Mouse (Mus musculus): Measurements from ENCODE around the gene Zfp646. TPM values are rescaled to one million over a fixed set of nuclear protein-coding genes. Genes with fewer than 3 reads are reported as not detected.

Gene Zfp646
- polyA plus RNA-seq, 1 experiment, result 18.4 TPM

DNA sequence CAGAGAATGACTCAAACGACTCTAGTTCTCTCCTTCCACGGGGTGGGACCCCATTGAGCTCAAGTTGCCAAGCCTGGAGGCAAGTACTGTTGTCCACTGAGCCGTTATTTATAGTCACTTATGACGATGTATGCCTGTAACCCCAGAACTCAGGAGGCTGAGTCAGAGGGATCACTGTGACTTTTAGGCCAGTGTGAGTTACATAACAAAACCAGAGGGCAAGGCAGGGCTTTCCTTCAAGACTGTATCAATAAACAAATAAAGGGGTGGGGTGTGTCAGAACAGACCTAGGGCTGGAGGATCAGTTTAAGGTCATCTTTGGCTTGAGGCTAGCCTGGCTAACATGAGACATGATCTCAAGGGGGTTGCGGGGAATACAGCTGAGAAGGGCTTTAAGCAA lies 25.1 kb upstream of the Zfp646 start:
- TF ChIP-seq POLR2A (IDR thresholded peaks at IDR 0.05; ENCODE audit: low read depth, low read length) (no peak), CTCF (IDR thresholded peaks at IDR 0.05; ENCODE audit: borderline replicate concordance, insufficient read depth, low read length) (no peak)
- peaks cover 6% of the 10 kb centered on the region for H3K4me1 ChIP-seq (ENCODE audit: control insufficient read depth, insufficient read depth, low read length)
- no peak overlapping the region for H3K4me3 ChIP-seq (ENCODE audit: insufficient read depth, low read length)
- H3K27ac ChIP-seq (ENCODE audit: insufficient read depth, low read length), result peak overlapping the region; percentile 43; the same call in 1 of the 2 replicates

DNA sequence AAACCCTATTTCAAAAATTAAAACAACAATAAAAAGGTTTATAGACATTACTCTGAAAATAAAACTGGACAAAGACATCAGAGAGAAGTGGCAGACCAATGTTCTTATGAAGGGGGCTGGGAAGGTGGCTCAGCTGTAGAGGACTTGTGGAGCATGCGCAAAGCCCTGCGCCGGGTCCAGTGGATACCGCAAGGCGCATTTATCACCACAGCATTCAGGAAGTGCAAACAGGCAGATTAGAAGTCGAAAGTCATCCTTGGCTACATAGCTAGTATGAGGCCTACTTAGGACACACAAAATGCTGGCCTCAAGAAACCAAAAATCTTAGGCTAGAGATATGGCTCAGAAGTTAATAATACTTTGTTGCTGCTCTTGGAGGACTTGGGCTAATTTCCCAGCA lies 17.8 kb upstream of the Zfp646 start:
- H3K4me3 ChIP-seq (ENCODE audit: insufficient read depth, low read length), result no peak overlapping the region
- no peak for TF ChIP-seq POLR2A (IDR thresholded peaks at IDR 0.05; ENCODE audit: low read depth, low read length)
- no peak for TF ChIP-seq CTCF (IDR thresholded peaks at IDR 0.05; ENCODE audit: borderline replicate concordance, insufficient read depth, low read length)
- no peaks in the 10 kb centered on the region for H3K4me1 ChIP-seq (ENCODE audit: control insufficient read depth, insufficient read depth, low read length)
- H3K27ac ChIP-seq (ENCODE audit: insufficient read depth, low read length), result no peak overlapping the region

DNA sequence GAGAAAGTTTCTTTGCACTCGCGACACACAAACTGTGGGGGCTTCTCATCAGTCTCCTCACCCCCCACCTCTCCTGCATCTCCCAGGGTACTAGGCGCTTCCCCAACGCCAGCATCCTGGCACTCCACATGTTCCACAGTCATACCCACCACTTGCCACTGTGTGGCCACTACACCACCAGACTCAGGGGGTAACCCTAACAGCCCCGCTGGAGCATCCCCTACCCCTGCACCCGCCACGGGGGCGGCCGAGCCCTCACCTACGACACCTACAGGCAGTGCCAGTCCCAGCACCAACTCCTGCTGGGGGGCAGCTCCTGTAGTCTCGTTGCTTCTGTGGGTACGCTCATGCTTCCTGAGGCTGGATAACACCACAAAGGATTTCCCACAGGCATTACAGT lies 9.6 kb upstream of the Zfp646 start:
- H3K4me1 ChIP-seq (ENCODE audit: control insufficient read depth, insufficient read depth, low read length), result 0 out of 2 replicates have a peak, but pooled peaks cover 9% of the 10 kb centered on the region
- H3K27ac ChIP-seq (ENCODE audit: insufficient read depth, low read length), result no peak overlapping the region
- TF ChIP-seq CTCF (IDR thresholded peaks at IDR 0.05; ENCODE audit: borderline replicate concordance, insufficient read depth, low read length), result no peak
- TF ChIP-seq POLR2A (IDR thresholded peaks at IDR 0.05; ENCODE audit: low read depth, low read length), result no peak
- H3K4me3 ChIP-seq (ENCODE audit: insufficient read depth, low read length), result no peak overlapping the region

DNA sequence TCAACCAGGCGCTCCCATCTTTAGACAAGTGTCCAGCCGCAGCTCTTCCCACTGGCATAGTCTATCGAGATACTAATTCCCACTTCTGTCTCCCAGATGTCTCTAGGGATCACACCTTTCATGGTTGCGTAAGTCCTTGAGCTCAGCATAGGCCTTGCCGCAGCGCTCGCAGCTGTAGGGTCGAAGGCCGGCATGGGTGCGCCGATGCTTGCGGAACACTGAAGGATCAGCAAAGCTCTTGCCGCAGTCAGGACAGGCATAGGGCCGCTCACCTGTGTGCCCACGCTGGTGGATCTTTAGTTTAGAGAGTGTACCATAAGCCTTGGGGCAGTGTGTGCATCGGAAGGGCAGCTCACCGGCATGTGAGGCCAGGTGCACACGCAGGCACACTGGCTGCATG lies 8.4 kb upstream of the Zfp646 start:
- TF ChIP-seq POLR2A (IDR thresholded peaks at IDR 0.05; ENCODE audit: low read depth, low read length) (no peak), CTCF (IDR thresholded peaks at IDR 0.05; ENCODE audit: borderline replicate concordance, insufficient read depth, low read length) (no peak)
- H3K4me3 ChIP-seq (ENCODE audit: insufficient read depth, low read length), result no peak overlapping the region
- no peak overlapping the region for H3K27ac ChIP-seq (ENCODE audit: insufficient read depth, low read length)
- H3K4me1 ChIP-seq (ENCODE audit: control insufficient read depth, insufficient read depth, low read length), result 0 out of 2 replicates have a peak, but pooled peaks cover 9% of the 10 kb centered on the region

DNA sequence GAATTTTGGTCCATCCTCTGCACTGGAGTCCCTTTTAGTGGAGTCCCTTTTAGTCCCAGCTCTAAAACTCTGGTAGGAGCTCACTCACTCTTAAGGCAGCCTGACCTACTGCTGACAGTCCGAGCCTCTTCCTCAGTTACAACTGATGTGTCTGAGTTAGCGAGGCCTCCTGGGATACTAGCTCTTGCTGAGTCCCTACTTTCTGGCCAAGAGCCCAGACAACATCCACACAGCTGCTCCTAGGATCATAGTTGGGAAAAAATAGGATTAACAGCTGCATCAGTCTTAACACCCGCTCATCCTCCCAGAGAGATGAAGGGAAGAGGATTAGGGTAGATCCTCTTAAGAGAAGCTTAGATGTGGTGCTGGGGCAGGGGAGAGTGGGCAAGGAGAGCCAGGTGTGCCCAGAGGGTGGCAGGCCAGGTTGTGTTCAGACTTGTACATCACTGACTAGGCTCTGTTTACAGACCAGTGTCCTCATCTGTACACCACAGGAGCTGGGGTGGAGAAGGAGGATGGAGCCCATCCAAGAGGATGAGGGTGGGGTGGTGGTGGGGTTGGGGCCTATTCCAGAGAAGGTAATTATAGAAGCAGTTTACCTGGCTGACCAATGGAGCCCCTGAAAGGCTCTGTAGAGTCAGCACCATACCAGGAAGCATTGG lies 6.7 kb upstream of the Zfp646 start:
- TF ChIP-seq POLR2A (IDR thresholded peaks at IDR 0.05; ENCODE audit: low read depth, low read length), result no peak
- H3K4me3 ChIP-seq (ENCODE audit: insufficient read depth, low read length), result no peak overlapping the region
- 0 out of 2 replicates have a peak, but pooled peaks cover 9% of the 10 kb centered on the region for H3K4me1 ChIP-seq (ENCODE audit: control insufficient read depth, insufficient read depth, low read length)
- H3K27ac ChIP-seq (ENCODE audit: insufficient read depth, low read length), result 0 out of 2 replicates have a peak overlapping the region, but pooled peaks have one; percentile 24

DNA sequence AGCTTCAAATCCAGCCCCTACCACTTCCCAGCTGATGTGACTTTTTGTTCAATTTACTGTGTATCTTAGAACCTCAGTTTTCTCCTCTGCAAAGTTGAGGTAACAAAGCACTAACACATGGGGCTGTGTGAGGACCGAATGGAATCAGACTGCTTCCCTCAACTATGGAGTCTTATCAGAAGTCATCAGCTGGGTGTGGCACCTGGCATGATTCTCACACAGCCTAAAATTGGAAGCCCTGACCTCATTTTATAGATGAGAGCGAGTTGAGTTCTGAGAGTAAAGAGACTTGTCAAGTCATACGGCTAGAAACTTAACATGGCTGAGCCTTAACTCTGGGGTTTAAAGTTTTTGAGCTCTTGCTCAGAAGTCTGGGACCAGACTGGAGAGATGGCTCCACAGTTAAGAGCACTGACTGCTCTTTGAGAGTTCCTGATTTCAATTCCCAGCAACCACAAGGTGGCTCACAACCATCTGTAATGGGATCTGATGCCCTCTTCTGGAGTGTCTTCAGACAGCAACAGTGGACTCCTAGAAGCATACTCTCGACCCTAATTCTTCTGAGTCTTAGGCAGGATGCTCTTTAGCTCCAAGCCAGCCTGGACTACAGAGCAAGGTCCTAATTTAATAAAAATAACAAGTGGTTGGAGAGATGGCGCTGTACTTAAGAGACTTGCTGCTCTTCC lies 5.7 kb upstream of the Zfp646 start:
- TF ChIP-seq POLR2A (IDR thresholded peaks at IDR 0.05; ENCODE audit: low read depth, low read length), result no peak
- Histone ChIP-seq H3K4me3 (ENCODE audit: insufficient read depth, low read length) (no peak overlapping the region), H3K4me1 (ENCODE audit: control insufficient read depth, insufficient read depth, low read length) (0 out of 2 replicates have a peak, but pooled peaks cover 9% of the 10 kb centered on the region), H3K27ac (ENCODE audit: insufficient read depth, low read length) (no peak overlapping the region; the same call in 1 of the 2 replicates)

DNA sequence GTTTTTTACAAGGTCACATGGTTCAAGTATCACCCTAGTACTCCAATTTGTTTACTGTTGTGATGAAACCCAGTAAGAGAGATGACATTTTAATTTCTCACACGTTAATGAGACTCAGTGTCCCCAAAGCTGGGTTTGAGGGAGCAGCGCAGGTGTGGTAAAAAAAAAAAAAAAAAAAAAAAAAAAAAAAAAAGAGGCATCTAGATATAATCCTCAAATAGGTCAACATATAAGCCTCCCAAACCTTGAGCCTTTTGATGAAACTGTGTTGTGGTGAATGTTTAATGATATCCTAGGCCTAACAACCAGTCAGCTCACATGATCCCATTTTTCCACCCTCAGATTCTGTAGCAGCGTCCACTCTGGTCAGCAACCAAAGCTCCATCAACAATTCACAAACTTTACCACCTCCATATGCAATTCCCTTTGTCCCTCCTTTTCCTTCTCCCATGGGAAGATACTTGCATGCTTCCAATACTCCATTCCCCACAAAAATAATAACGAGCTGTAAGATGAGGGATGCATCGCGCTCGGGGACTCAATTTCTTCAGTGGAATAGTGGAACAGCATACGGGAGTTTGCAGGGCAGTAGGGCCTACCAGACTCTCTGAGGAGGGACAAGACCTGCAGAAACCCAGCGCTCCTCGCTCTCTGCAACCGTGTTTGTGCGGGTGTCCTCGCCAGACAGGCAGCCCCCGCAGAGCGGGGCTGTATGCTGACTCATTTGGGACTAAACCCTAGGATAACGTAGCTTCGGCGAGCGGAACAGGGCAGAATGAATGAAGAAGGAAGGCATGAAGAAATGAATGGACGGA lies 1.0 kb upstream of the Zfp646 start:
- H3K4me3 ChIP-seq (ENCODE audit: insufficient read depth, low read length), result peak overlapping the region; percentile 95
- H3K27ac ChIP-seq (ENCODE audit: insufficient read depth, low read length), result peak overlapping the region; percentile 86
- H3K4me1 ChIP-seq (ENCODE audit: control insufficient read depth, insufficient read depth, low read length), result peaks cover 4% of the 10 kb centered on the region; the same call in 1 of the 2 replicates
- TF ChIP-seq POLR2A (IDR thresholded peaks at IDR 0.05; ENCODE audit: low read depth, low read length) (0 out of 2 replicates have a peak, but pooled peaks have one; percentile 39), CTCF (IDR thresholded peaks at IDR 0.05; ENCODE audit: borderline replicate concordance, insufficient read depth, low read length) (no peak)

DNA sequence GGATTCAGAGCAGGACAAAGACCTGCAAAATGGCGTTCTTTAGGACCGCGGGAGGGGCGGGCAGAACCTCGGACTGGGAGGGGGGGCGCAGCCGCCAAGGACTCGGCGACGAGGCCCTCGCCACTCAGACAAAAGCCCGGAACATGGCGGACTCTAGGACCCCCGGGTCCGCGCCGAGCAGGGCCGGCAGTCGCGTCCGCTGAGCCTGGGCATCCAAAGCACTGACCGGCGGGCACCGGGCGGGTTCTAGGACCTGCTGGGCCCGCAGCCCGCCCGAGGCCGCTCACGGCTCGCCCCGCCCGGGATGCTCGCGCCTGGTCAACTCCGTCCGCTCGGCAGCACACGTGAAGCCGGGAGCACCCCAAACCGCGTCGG lies 407 bp upstream of the Zfp646 start:
- Histone ChIP-seq H3K27ac (ENCODE audit: insufficient read depth, low read length) (peak overlapping the region; percentile 86), H3K4me1 (ENCODE audit: control insufficient read depth, insufficient read depth, low read length) (peaks cover 3% of the 10 kb centered on the region; the same call in 1 of the 2 replicates), H3K4me3 (ENCODE audit: insufficient read depth, low read length) (peak overlapping the region; percentile 95)
- TF ChIP-seq POLR2A (IDR thresholded peaks at IDR 0.05; ENCODE audit: low read depth, low read length) (no peak; the same call in 1 of the 2 replicates), CTCF (IDR thresholded peaks at IDR 0.05; ENCODE audit: borderline replicate concordance, insufficient read depth, low read length) (no peak)

DNA sequence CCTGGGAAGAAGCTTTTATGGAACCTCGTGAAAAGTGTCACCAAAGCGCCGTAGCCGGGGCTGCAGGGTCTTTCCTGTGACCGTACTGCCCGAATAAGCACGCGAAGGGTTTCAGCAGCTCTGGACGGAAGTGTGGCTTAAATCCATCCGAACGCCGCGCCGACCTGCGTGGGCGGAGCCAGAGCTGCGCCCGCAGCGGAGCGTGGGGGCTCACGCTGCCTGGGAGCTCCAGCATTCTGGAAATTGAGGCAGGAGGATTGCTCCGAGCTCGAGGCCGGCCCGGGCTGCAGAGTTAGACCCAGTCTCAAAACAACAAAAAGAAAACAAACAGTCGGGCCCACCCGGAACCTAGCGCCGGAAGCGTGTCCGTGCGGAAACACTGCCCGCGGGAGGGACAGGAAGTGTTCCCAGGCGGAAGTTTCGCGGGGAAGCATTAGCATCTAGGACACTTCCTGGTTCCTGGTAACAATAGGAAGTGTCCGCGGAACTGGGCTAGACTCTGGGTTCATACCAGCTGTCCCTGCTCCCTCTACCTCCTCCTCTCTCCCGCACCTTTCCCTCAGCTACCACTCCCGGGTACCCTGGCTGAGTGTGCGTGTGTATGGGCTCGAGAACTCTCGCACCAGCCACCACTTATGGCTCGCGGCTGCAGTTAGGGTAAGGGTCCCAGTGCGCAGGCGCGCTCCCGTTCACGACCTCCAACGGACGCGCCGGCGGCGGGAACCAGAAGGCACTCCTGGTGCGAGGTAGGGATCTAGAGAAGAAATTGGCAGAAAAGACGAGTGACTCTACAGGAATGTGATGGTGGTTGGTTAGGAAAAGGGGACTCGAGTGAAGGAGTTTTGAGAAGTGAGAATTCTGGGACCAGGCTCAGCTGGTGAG lies 687 bp downstream of the Zfp646 start, which contains the start of gene Zfp668:
Zfp668 (minus strand) TSS at position 362 of the 882 bp plus-strand sequence.
- H3K27ac ChIP-seq (ENCODE audit: insufficient read depth, low read length), result peak within 1 kb of the TSS; percentile 86
- peaks cover 3% of the 10 kb centered on the region; the same call in 1 of the 2 replicates for H3K4me1 ChIP-seq (ENCODE audit: control insufficient read depth, insufficient read depth, low read length)
- H3K4me3 ChIP-seq (ENCODE audit: insufficient read depth, low read length), result peak within 1 kb of the TSS; percentile 95
- no peak for TF ChIP-seq CTCF (IDR thresholded peaks at IDR 0.05; ENCODE audit: borderline replicate concordance, insufficient read depth, low read length)
- peak; percentile 83 for TF ChIP-seq POLR2A (IDR thresholded peaks at IDR 0.05; ENCODE audit: low read depth, low read length)
